Mouse (Mus musculus): ENCODE results near the gene Bche. TPM values are rescaled to one million over a fixed set of nuclear protein-coding genes. Genes with fewer than 3 reads are reported as not detected.

The Bche gene
- 6.1 and 7.0 TPM in 2 replicates for polyA plus RNA-seq (2014; fragmentation: Nextera tagmentation; extraction: Ambion mirVana)

DNA sequence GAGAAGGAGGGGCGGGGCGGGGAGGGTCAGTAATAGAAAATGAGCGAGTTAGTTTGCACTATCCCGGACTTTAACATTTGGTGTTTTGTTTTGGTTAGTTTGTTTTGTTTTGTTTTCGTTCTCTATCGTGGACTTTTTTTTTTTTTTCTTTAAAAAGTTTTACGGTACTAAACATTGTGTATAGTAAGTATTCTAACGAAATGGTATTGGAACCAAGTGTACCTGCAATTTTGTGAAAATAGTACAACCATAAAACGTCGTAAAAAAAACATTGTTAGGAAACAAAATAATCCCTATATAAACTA is at the start of gene Bche:
Bche (minus strand) TSS at position 6 of the 305 bp plus-strand sequence.
- Histone ChIP-seq H3K4me2 (ENCODE audit: low read length) (peak within 1 kb of the TSS; percentile 62), H3K27me3 (replicated peaks; ENCODE audit: control insufficient read depth, insufficient read depth, low read length) (no peaks in the 10 kb centered on the region), H3K9ac (ENCODE audit: low read length) (peak within 1 kb of the TSS; percentile 49), H3K4me1 (replicated peaks; ENCODE audit: control insufficient read depth, insufficient read depth, low read length) (no peaks in the 10 kb centered on the region), H3K27ac (ENCODE audit: low read depth) (0 out of 2 replicates have a peak within 1 kb of the TSS, but pooled peaks have one; percentile 33), H3K9me3 (ENCODE audit: control insufficient read depth, low read length) (no peaks in the 10 kb centered on the region), H3K36me3 (ENCODE audit: control insufficient read depth, insufficient read depth, low read length) (no peaks in the 10 kb centered on the region), H3K4me3 (ENCODE audit: low read depth, low read length) (peak within 1 kb of the TSS; percentile 45)
- no peak for ATAC-seq (replicated peaks; ENCODE audit: low FRiP score, low TSS enrichment, low read depth)
- WGBS = 11% methylated on average over 10 of the region's 10 CpGs
- DNase-seq (ENCODE audit: low spot score) = no peak

DNA sequence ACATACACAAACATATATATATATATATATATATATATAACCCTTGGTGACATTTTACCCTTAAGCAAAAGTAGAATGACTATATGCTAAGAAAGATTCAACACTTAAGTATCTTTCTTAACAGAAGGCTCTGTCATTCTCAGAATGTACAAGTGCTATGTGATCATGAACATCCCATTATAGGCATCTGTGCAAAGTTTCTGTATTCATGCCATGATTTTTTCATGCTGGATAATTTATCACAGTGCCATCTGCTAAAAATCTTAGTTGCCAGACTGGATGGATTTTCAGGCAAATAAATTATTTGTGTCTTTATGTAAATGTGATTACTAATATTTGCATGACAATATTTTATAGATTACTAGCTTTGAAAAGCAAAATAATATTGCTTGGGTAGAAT is 33.8 kb upstream of the Bche start:
- Histone ChIP-seq H3K4me3 (ENCODE audit: low read depth, low read length) (no peak overlapping the region), H3K9me3 (ENCODE audit: control insufficient read depth, low read length) (no peaks in the 10 kb centered on the region), H3K4me2 (ENCODE audit: low read length) (no peak overlapping the region), H3K36me3 (ENCODE audit: control insufficient read depth, insufficient read depth, low read length) (no peaks in the 10 kb centered on the region), H3K27ac (ENCODE audit: low read depth) (no peak overlapping the region), H3K4me1 (replicated peaks; ENCODE audit: control insufficient read depth, insufficient read depth, low read length) (no peaks in the 10 kb centered on the region), H3K27me3 (replicated peaks; ENCODE audit: control insufficient read depth, insufficient read depth, low read length) (no peaks in the 10 kb centered on the region), H3K9ac (ENCODE audit: low read length) (no peak overlapping the region)
- no peak for ATAC-seq (replicated peaks; ENCODE audit: low FRiP score, low TSS enrichment, low read depth)
- no peak for DNase-seq (ENCODE audit: low spot score)

DNA sequence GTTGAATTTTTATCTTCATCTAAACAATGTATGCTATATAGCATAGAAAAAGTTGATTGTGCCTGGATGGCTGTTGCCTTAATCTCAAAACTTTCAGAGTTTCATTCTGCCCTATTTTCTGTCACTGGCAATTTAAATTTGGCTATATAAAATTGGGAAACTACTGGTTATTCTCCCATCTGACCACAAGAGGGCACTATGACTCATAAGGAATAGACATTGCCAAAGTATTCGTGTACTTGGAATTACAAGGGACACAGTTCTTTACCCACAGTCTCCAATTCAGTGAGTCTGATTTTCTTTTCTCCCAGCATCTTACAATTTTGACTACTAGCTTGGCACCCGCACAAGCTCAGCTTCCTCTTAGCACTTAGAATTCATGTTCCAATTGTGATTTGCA is 23.5 kb upstream of the Bche start:
- no peak overlapping the region for H3K9ac ChIP-seq (ENCODE audit: low read length)
- no peak for ATAC-seq (replicated peaks; ENCODE audit: low FRiP score, low TSS enrichment, low read depth)
- H3K4me3 ChIP-seq (ENCODE audit: low read depth, low read length) = no peak overlapping the region

DNA sequence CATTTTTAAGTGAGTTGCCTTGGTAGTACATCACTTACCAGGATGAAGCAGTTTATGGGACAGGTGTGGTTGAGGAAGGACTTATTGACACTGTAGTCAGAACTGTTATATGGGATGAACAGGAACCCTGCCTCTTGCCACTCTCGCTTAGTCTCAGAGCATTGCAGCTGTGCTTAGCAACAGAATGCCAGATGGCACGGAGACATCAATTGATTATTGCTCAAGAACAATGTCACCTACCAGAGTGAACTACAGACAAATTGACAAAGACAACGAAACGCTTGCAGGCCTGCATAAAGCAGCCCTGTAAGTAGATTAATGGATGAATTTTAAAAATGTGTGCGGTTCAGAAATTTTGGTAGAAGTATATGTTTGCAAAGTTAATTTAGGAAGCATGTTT is 21.3 kb upstream of the Bche start:
- WGBS = 69% methylated on average over 5 of the region's 5 CpGs
- Histone ChIP-seq H3K36me3 (ENCODE audit: control insufficient read depth, insufficient read depth, low read length) (no peaks in the 10 kb centered on the region), H3K4me1 (replicated peaks; ENCODE audit: control insufficient read depth, insufficient read depth, low read length) (no peaks in the 10 kb centered on the region), H3K27me3 (replicated peaks; ENCODE audit: control insufficient read depth, insufficient read depth, low read length) (no peaks in the 10 kb centered on the region), H3K27ac (ENCODE audit: low read depth) (no peak overlapping the region), H3K9me3 (ENCODE audit: control insufficient read depth, low read length) (no peaks in the 10 kb centered on the region), H3K4me3 (ENCODE audit: low read depth, low read length) (no peak overlapping the region), H3K4me2 (ENCODE audit: low read length) (no peak overlapping the region), H3K9ac (ENCODE audit: low read length) (no peak overlapping the region)
- DNase-seq (ENCODE audit: low spot score) (no peak), ATAC-seq (replicated peaks; ENCODE audit: low FRiP score, low TSS enrichment, low read depth) (no peak)

More for the DNA sequence above, 23.5 kb upstream of the Bche start:
- Histone ChIP-seq H3K4me1 (replicated peaks; ENCODE audit: control insufficient read depth, insufficient read depth, low read length) (no peaks in the 10 kb centered on the region), H3K36me3 (ENCODE audit: control insufficient read depth, insufficient read depth, low read length) (no peaks in the 10 kb centered on the region), H3K27ac (ENCODE audit: low read depth) (no peak overlapping the region), H3K4me2 (ENCODE audit: low read length) (no peak overlapping the region), H3K27me3 (replicated peaks; ENCODE audit: control insufficient read depth, insufficient read depth, low read length) (no peaks in the 10 kb centered on the region), H3K9me3 (ENCODE audit: control insufficient read depth, low read length) (no peaks in the 10 kb centered on the region)
- WGBS = 48% methylated on average over 2 of the region's 2 CpGs
- no peak for DNase-seq (ENCODE audit: low spot score)

DNA sequence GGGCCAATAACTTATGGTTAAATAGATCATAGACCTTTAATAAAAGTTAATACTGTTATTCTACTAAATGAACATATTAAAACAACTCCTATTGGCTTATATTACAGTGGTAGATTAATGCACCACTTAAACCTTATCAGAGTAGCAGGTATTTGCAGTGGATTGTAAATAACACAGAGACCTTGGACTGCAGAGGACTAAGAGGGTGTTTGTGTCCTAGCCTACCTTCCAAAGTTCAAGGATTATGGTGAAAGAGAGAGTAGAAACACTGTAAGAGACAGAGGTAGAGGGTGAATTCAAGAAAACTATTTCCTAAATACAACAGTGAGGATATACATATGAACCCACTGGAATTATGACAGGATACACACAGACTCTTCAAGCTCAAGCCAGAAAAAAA is 17.5 kb upstream of the Bche start:
- H3K4me3 ChIP-seq (ENCODE audit: low read depth, low read length) = no peak overlapping the region
- H3K4me1 ChIP-seq (replicated peaks; ENCODE audit: control insufficient read depth, insufficient read depth, low read length) = no peaks in the 10 kb centered on the region
- H3K4me2 ChIP-seq (ENCODE audit: low read length) = no peak overlapping the region
- no peaks in the 10 kb centered on the region for H3K9me3 ChIP-seq (ENCODE audit: control insufficient read depth, low read length)
- no peak overlapping the region for H3K27ac ChIP-seq (ENCODE audit: low read depth)
- ATAC-seq (replicated peaks; ENCODE audit: low FRiP score, low TSS enrichment, low read depth) = no peak
- H3K9ac ChIP-seq (ENCODE audit: low read length) = no peak overlapping the region
- no peaks in the 10 kb centered on the region for H3K27me3 ChIP-seq (replicated peaks; ENCODE audit: control insufficient read depth, insufficient read depth, low read length)
- DNase-seq (ENCODE audit: low spot score) = no peak
- no peaks in the 10 kb centered on the region for H3K36me3 ChIP-seq (ENCODE audit: control insufficient read depth, insufficient read depth, low read length)

- H3K4me3 ChIP-seq (ENCODE audit: low read depth, low read length) = no peak overlapping the region
- no peaks in the 10 kb centered on the region for H3K4me1 ChIP-seq (replicated peaks; ENCODE audit: control insufficient read depth, insufficient read depth, low read length)
- no peak overlapping the region for H3K27ac ChIP-seq (ENCODE audit: low read depth)
- no peak overlapping the region for H3K9ac ChIP-seq (ENCODE audit: low read length)
- no peaks in the 10 kb centered on the region for H3K27me3 ChIP-seq (replicated peaks; ENCODE audit: control insufficient read depth, insufficient read depth, low read length)
- H3K4me2 ChIP-seq (ENCODE audit: low read length) = no peak overlapping the region
- no peaks in the 10 kb centered on the region for H3K36me3 ChIP-seq (ENCODE audit: control insufficient read depth, insufficient read depth, low read length)
- 82% methylated on average over 1 of the region's 1 CpGs for WGBS
- ATAC-seq (replicated peaks; ENCODE audit: low FRiP score, low TSS enrichment, low read depth) (no peak), DNase-seq (ENCODE audit: low spot score) (no peak)
- no peaks in the 10 kb centered on the region for H3K9me3 ChIP-seq (ENCODE audit: control insufficient read depth, low read length)
Observed at GRCm38 (mm10) chr3:73724869-73725268, 16.7 kb upstream of the Bche start.

DNA sequence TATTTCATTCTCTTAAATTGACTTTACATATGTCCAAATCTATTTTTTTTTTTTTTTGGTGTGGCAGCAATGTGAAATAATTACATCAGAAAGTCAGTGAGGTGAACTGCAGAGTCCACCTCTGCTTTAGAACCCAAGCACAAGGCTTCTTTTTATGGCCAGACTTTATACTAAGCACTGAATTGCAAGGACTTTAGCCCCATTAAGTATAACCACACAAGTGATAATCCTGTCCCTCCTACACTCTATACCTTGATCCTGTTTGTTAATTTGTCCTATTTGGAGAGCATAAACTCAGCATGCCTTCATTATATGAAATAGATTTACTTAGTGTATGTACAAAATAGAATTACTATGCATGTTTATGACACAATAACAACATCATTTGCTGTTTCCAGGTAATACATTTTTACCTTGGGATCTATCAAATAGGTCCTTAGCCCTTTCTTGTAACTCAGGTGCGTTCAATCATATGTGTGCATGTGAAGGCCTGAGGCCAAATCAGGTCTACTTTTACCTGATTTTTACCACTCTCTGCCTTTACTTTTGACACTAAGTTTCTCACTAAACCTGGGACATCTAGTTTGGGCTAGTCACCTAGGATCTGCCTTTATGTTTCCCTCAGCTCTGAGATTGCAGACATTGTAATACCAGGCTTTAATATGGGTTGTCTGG is 9.5 kb upstream of the Bche start:
- Histone ChIP-seq H3K36me3 (ENCODE audit: control insufficient read depth, insufficient read depth, low read length) (no peaks in the 10 kb centered on the region), H3K9ac (ENCODE audit: low read length) (no peak overlapping the region), H3K4me2 (ENCODE audit: low read length) (no peak overlapping the region), H3K4me1 (replicated peaks; ENCODE audit: control insufficient read depth, insufficient read depth, low read length) (no peaks in the 10 kb centered on the region), H3K4me3 (ENCODE audit: low read depth, low read length) (no peak overlapping the region), H3K27me3 (replicated peaks; ENCODE audit: control insufficient read depth, insufficient read depth, low read length) (no peaks in the 10 kb centered on the region), H3K27ac (ENCODE audit: low read depth) (no peak overlapping the region), H3K9me3 (ENCODE audit: control insufficient read depth, low read length) (no peaks in the 10 kb centered on the region)
- ATAC-seq (replicated peaks; ENCODE audit: low FRiP score, low TSS enrichment, low read depth) = no peak
- DNase-seq (ENCODE audit: low spot score) = no peak
- 89% methylated on average over 1 of the region's 1 CpGs for WGBS

- ATAC-seq (replicated peaks; ENCODE audit: low FRiP score, low TSS enrichment, low read depth) (no peak), DNase-seq (ENCODE audit: low spot score) (no peak)
- Histone ChIP-seq H3K36me3 (ENCODE audit: control insufficient read depth, insufficient read depth, low read length) (no peaks in the 10 kb centered on the region), H3K27ac (ENCODE audit: low read depth) (no peak overlapping the region), H3K4me3 (ENCODE audit: low read depth, low read length) (no peak overlapping the region), H3K27me3 (replicated peaks; ENCODE audit: control insufficient read depth, insufficient read depth, low read length) (no peaks in the 10 kb centered on the region), H3K4me1 (replicated peaks; ENCODE audit: control insufficient read depth, insufficient read depth, low read length) (no peaks in the 10 kb centered on the region), H3K9ac (ENCODE audit: low read length) (no peak overlapping the region), H3K9me3 (ENCODE audit: control insufficient read depth, low read length) (no peaks in the 10 kb centered on the region), H3K4me2 (ENCODE audit: low read length) (no peak overlapping the region)
- WGBS = 75% methylated on average over 8 of the region's 8 CpGs
Observed at GRCm38 (mm10) chr3:73709871-73710270, 1.7 kb upstream of the Bche start.

All from intestine, embryonic 14.5 days (tissue).